Mouse (Mus musculus): ENCODE measurements around the gene March6. TPM values are rescaled to one million over a fixed set of nuclear protein-coding genes. Genes with fewer than 3 reads are reported as not detected.

March6 gene
- polyA plus RNA-seq, 1 experiment from 2014 or later = 15.4 TPM

DNA sequence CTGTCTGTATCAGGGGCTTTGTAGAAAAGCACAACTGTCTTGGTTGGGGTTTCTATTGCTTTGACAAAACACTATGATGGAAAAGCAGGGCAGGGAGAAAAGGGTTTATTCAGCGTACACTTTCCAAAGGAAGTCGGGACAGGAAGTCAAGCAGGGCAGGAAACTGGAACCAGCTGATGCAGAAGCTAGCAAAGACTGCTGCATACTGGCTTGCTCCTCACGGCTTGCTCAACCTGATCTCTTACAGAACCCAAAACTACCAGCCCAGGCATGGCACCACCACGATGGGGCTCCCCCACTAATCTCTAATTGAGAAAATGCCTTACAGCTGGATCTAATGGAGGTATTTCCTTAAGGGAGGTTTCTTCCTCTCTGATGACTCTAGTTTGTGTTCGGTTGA, 16.6 kb upstream of the March6 start:
- Histone ChIP-seq H3K4me2 (replicated peaks; ENCODE audit: low read depth) (no peak overlapping the region), H3K27ac (ENCODE audit: low read depth, low read length) (no peak overlapping the region), H3K4me1 (replicated peaks; ENCODE audit: control insufficient read depth, insufficient read depth, low read length) (0 out of 2 replicates have a peak, but pooled peaks cover 8% of the 10 kb centered on the region), H3K27me3 (replicated peaks; ENCODE audit: control insufficient read depth, insufficient read depth, low read length) (no peaks in the 10 kb centered on the region), H3K9me3 (ENCODE audit: control insufficient read depth) (no peaks in the 10 kb centered on the region), H3K36me3 (ENCODE audit: control insufficient read depth, insufficient read depth) (no peaks in the 10 kb centered on the region), H3K9ac (ENCODE audit: low read depth, low read length) (no peak overlapping the region), H3K4me3 (ENCODE audit: low read depth, low read length) (no peak overlapping the region)
- ATAC-seq = no peak
- TF ChIP-seq CTCF (IDR thresholded peaks at IDR 0.05; ENCODE audit: low read depth) = no peak
- WGBS = 75% methylated on average over 5 of the region's 5 CpGs

DNA sequence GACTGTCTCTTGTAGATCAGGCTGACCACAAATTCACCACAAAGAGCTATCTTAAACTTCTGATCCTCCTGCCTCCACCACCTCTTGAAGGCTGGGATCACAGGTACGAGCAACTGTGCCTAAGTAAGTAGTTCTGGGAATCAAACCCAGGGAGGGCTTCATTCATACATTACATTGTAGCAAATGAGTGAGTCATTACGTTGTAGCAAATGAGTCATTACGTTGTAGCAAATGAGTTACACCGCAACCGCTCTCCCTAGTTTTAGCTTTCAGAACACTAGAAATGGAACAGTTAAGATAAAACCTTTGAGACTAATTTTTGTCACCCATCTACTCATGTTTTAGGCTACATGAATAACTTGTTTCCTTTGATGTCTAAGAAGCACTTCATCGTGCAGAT, 15.4 kb upstream of the March6 start:
- no peak overlapping the region for H3K9ac ChIP-seq (ENCODE audit: low read depth, low read length)
- no peak overlapping the region for H3K27ac ChIP-seq (ENCODE audit: low read depth, low read length)
- H3K9me3 ChIP-seq (ENCODE audit: control insufficient read depth) = no peaks in the 10 kb centered on the region
- H3K4me2 ChIP-seq (replicated peaks; ENCODE audit: low read depth) = no peak overlapping the region
- WGBS = 87% methylated on average over 6 of the region's 6 CpGs
- H3K36me3 ChIP-seq (ENCODE audit: control insufficient read depth, insufficient read depth) = no peaks in the 10 kb centered on the region
- H3K27me3 ChIP-seq (replicated peaks; ENCODE audit: control insufficient read depth, insufficient read depth, low read length) = no peaks in the 10 kb centered on the region
- ATAC-seq = no peak
- 0 out of 2 replicates have a peak, but pooled peaks cover 8% of the 10 kb centered on the region for H3K4me1 ChIP-seq (replicated peaks; ENCODE audit: control insufficient read depth, insufficient read depth, low read length)
- H3K4me3 ChIP-seq (ENCODE audit: low read depth, low read length) = no peak overlapping the region
- no peak for TF ChIP-seq CTCF (IDR thresholded peaks at IDR 0.05; ENCODE audit: low read depth)

DNA sequence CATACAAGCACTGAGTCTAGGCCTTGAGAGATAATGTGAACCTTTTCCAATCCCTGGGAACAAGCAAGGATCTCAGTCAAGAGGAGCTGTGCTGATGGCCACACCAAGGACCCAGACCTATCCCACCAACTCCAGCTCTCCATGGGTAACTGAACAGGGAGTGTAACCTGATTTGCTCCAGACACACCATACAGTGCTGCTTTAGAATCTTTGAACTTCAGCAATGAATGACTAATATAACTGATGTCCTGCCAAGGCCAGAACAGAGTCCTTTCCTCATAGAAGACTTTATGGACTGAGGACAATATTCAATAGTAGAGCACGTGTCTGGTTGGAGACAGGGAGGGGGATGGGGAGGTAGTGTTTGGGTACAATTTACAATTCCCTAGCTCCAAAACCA, 14.2 kb upstream of the March6 start:
- Histone ChIP-seq H3K36me3 (ENCODE audit: control insufficient read depth, insufficient read depth) (no peaks in the 10 kb centered on the region), H3K27me3 (replicated peaks; ENCODE audit: control insufficient read depth, insufficient read depth, low read length) (no peaks in the 10 kb centered on the region), H3K9ac (ENCODE audit: low read depth, low read length) (no peak overlapping the region), H3K9me3 (ENCODE audit: control insufficient read depth) (no peaks in the 10 kb centered on the region), H3K4me2 (replicated peaks; ENCODE audit: low read depth) (no peak overlapping the region), H3K27ac (ENCODE audit: low read depth, low read length) (0 out of 2 replicates have a peak overlapping the region, but pooled peaks have one; percentile 57), H3K4me3 (ENCODE audit: low read depth, low read length) (no peak overlapping the region), H3K4me1 (replicated peaks; ENCODE audit: control insufficient read depth, insufficient read depth, low read length) (0 out of 2 replicates have a peak, but pooled peaks cover 10% of the 10 kb centered on the region)
- WGBS = 47% methylated on average over 1 of the region's 1 CpGs
- TF ChIP-seq CTCF (IDR thresholded peaks at IDR 0.05; ENCODE audit: low read depth) = no peak
- ATAC-seq = peak; percentile 72

DNA sequence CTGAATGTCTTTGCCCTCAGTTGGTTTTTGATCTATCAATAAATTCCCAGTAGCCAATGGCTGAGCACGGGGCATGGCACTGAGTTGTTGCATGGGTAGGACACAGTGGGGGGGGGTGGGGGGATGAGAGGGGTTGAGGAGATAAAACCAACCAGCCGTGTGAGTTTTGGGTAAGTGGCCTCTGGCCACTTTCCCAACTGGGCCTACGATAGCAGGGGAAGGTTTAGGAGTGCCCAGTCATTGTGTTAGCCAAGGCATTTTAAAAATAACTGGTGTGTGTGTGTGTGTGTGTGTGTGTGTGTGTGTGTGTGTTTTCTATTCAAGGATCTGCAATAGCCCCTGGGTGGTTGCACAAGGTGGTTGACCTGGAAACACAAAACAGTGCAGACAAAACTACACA, 12.4 kb upstream of the March6 start:
- Histone ChIP-seq H3K27ac (ENCODE audit: low read depth, low read length) (no peak overlapping the region), H3K9me3 (ENCODE audit: control insufficient read depth) (no peaks in the 10 kb centered on the region), H3K4me1 (replicated peaks; ENCODE audit: control insufficient read depth, insufficient read depth, low read length) (0 out of 2 replicates have a peak, but pooled peaks cover 10% of the 10 kb centered on the region), H3K4me2 (replicated peaks; ENCODE audit: low read depth) (0 out of 2 replicates have a peak overlapping the region, but pooled peaks have one; percentile 39), H3K27me3 (replicated peaks; ENCODE audit: control insufficient read depth, insufficient read depth, low read length) (no peaks in the 10 kb centered on the region), H3K36me3 (ENCODE audit: control insufficient read depth, insufficient read depth) (no peaks in the 10 kb centered on the region), H3K4me3 (ENCODE audit: low read depth, low read length) (no peak overlapping the region), H3K9ac (ENCODE audit: low read depth, low read length) (no peak overlapping the region)
- ATAC-seq = no peak
- no peak for TF ChIP-seq CTCF (IDR thresholded peaks at IDR 0.05; ENCODE audit: low read depth)
- WGBS = 21% methylated on average over 3 of the region's 3 CpGs

DNA sequence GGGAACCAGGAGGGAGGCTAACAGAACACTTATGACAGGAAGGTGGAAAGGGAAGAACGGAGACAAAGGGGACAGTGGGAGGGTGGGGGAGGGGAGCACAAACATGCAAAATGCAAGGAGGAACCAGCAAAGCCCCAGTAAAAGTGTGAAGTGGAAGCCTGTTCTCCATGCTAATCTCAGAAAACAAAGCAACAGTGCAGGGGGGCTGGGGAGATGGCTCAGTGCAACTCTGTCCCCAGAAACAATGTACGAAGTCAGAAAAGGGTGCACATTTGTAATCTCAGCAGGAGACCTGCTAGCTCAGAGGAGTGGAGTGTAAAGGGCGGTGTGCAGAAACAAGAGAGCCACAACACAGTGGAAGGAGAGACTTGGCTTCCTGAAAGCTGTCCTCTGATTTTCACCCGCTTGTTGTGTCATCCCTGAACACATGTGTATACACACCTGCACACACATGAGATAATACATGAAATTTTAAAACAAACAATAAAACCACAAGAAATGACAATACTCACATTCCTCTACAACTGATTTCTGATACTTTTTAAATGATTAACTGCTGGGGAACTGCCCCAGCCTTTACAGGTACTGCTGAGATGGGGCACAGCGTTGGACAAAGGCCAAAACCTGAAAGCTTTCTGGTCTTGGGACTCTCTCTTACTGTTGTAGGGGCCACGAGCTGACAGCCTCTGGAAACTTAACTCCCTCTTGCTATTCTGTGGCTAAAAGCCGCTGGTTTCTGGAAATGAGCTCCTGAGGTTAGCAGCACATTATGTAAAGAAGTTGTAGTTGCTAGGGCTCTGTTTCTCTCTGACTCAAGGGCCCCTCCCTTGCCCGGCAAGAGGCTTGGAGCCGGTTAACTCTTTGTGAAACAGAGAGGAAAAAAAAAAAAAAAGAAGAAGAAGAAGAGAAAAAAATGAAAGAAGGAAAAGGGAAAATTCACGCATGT, 11.4 kb upstream of the March6 start:
- TF ChIP-seq CTCF (IDR thresholded peaks at IDR 0.05; ENCODE audit: low read depth) = no peak
- peak; percentile 22; the same call in 1 of the 2 replicates for ATAC-seq
- no peak overlapping the region for H3K4me3 ChIP-seq (ENCODE audit: low read depth, low read length)
- no peak overlapping the region for H3K27ac ChIP-seq (ENCODE audit: low read depth, low read length)
- H3K4me1 ChIP-seq (replicated peaks; ENCODE audit: control insufficient read depth, insufficient read depth, low read length) = 0 out of 2 replicates have a peak, but pooled peaks cover 10% of the 10 kb centered on the region
- WGBS = 12% methylated on average over 10 of the region's 10 CpGs
- H3K9ac ChIP-seq (ENCODE audit: low read depth, low read length) = no peak overlapping the region
- H3K27me3 ChIP-seq (replicated peaks; ENCODE audit: control insufficient read depth, insufficient read depth, low read length) = no peaks in the 10 kb centered on the region
- H3K36me3 ChIP-seq (ENCODE audit: control insufficient read depth, insufficient read depth) = no peaks in the 10 kb centered on the region
- no peaks in the 10 kb centered on the region for H3K9me3 ChIP-seq (ENCODE audit: control insufficient read depth)
- H3K4me2 ChIP-seq (replicated peaks; ENCODE audit: low read depth) = peak overlapping the region; percentile 39

DNA sequence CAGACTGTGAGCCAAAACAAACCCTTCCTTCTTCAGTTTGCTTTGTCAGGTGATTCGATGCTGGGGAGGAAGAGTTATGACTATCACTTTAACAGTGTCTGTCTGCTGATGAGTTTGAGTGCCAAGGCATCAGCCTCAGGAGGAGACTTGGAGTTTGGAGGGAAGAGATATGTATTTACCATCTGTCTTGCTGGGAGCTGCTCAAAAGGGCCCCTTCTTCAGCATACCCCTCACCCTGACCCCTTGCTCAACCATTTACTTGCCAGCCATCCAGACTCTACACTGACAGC, 9.6 kb upstream of the March6 start:
- Histone ChIP-seq H3K27me3 (replicated peaks; ENCODE audit: control insufficient read depth, insufficient read depth, low read length) (no peaks in the 10 kb centered on the region), H3K36me3 (ENCODE audit: control insufficient read depth, insufficient read depth) (no peaks in the 10 kb centered on the region), H3K27ac (ENCODE audit: low read depth, low read length) (no peak overlapping the region), H3K4me2 (replicated peaks; ENCODE audit: low read depth) (no peak overlapping the region), H3K9ac (ENCODE audit: low read depth, low read length) (no peak overlapping the region), H3K4me1 (replicated peaks; ENCODE audit: control insufficient read depth, insufficient read depth, low read length) (0 out of 2 replicates have a peak, but pooled peaks cover 10% of the 10 kb centered on the region), H3K9me3 (ENCODE audit: control insufficient read depth) (no peaks in the 10 kb centered on the region), H3K4me3 (ENCODE audit: low read depth, low read length) (no peak overlapping the region)
- WGBS = 39% methylated on average over 1 of the region's 1 CpGs
- ATAC-seq = no peak
- TF ChIP-seq CTCF (IDR thresholded peaks at IDR 0.05; ENCODE audit: low read depth) = no peak

All from intestine, postnatal 0 days (tissue).